Mouse (Mus musculus) macrophage (primary cell): ENCODE measurements around the gene Dpp8. TPM values are rescaled to one million over a fixed set of nuclear protein-coding genes. Genes with fewer than 3 reads are reported as not detected.

Experiments
- H3K27ac ChIP-seq: fragments of 350-480 bp; formaldehyde crosslinking; 2 replicates; pipeline ENCODE4 v1.9.0; 2021
- H3K36me3 ChIP-seq: fragments of 350-480 bp; formaldehyde crosslinking; 2 replicates; pipeline ENCODE4 v1.9.0; 2021; ENCODE audit errors: inconsistent target
- H3K4me3 ChIP-seq: fragments of 350-480 bp; formaldehyde crosslinking; 2 replicates; pipeline ENCODE4 v1.9.0; 2021; ENCODE audit errors: inconsistent target
- H3K79me2 ChIP-seq: fragments of 350-480 bp; formaldehyde crosslinking; 2 replicates; pipeline ENCODE4 v1.9.0; 2021; ENCODE audit errors: inconsistent target
- WGBS: methylation state at CpG from one replicate; pipeline ENCODE4 v1.1.7; 2026; ENCODE audit warnings: inconsistent platforms; ENCODE audit not compliant: missing documents; 5-methylcytosine and 5-hydroxymethylcytosine counted together
- polyA plus RNA-seq: library from polyadenylated mRNA; stranded (reverse); fragments of 250-400 nt; gene quantifications from 3 replicates; pipeline ENCODE4 v1.2.4, GENCODE M21; 2018; ENCODE audit warnings: inconsistent platforms

Gene Dpp8
- polyA plus RNA-seq, 1 experiment from 2014 or later = 55.7 TPM

GRCm38 (mm10) chr9:65120935-65121334, 88.7 kb downstream of the Dpp8 start:
- no peak overlapping the region for H3K4me3 ChIP-seq
- no peaks in the 10 kb centered on the region for H3K36me3 ChIP-seq
- WGBS = 3% methylated on average over 3 of the region's 3 CpGs
- H3K79me2 ChIP-seq = no peaks in the 10 kb centered on the region
- H3K27ac ChIP-seq = no peak overlapping the region

GRCm38 (mm10) chr9:65122545-65122944, 90.3 kb downstream of the Dpp8 start:
- Histone ChIP-seq H3K27ac (no peak overlapping the region), H3K36me3 (no peaks in the 10 kb centered on the region), H3K4me3 (no peak overlapping the region), H3K79me2 (no peaks in the 10 kb centered on the region)
- WGBS = 68% methylated on average over 16 of the region's 18 CpGs

- no peak overlapping the region for H3K27ac ChIP-seq
- no peak overlapping the region for H3K4me3 ChIP-seq
- no peaks in the 10 kb centered on the region for H3K79me2 ChIP-seq
- H3K36me3 ChIP-seq = no peaks in the 10 kb centered on the region
- 8% methylated on average over 46 of the region's 48 CpGs for WGBS
Measured at GRCm38 (mm10) chr9:65123552-65124168, 91.4 kb downstream of the Dpp8 start.

- Histone ChIP-seq H3K27ac (no peak overlapping the region), H3K4me3 (no peak overlapping the region), H3K36me3 (no peaks in the 10 kb centered on the region), H3K79me2 (no peaks in the 10 kb centered on the region)
- 18% methylated on average over 25 of the region's 25 CpGs for WGBS
Measured at GRCm38 (mm10) chr9:65128123-65128815, 96.1 kb downstream of the Dpp8 start.

GRCm38 (mm10) chr9:65131717-65132116, 99.5 kb downstream of the Dpp8 start:
- 16% methylated on average over 5 of the region's 5 CpGs for WGBS
- Histone ChIP-seq H3K4me3 (no peak overlapping the region), H3K27ac (no peak overlapping the region), H3K79me2 (no peaks in the 10 kb centered on the region), H3K36me3 (no peaks in the 10 kb centered on the region)

Other genes with a start within 250 kb of the Dpp8 start
- gene Dennd4a, start 221.1 kb upstream of the Dpp8 start, polyA plus RNA-seq = 4.0 to 7.6 TPM (median 5.1 TPM) in 3 replicates
- not detected in 3 replicates for gene Slc24a1, start 80.8 kb upstream of the Dpp8 start, polyA plus RNA-seq
- 20.4 to 29.8 TPM (median 29.2 TPM) in 3 replicates for gene Ints14, start 71.5 kb upstream of the Dpp8 start, polyA plus RNA-seq
- 22.9 to 48.0 TPM (median 31.6 TPM) in 3 replicates for gene Hacd3, start 10.7 kb upstream of the Dpp8 start, polyA plus RNA-seq
- gene Igdcc4, start 69.1 kb downstream of the Dpp8 start, polyA plus RNA-seq = 0.07 TPM in 1 of 3 replicates, not detected in the others
- gene Igdcc3, start 108.8 kb downstream of the Dpp8 start, polyA plus RNA-seq = not detected in 3 replicates
- 2.0 to 3.2 TPM (median 2.1 TPM) in 3 replicates for gene Parp16, start 162.9 kb downstream of the Dpp8 start, polyA plus RNA-seq
- gene Cilp, start 232.8 kb downstream of the Dpp8 start, polyA plus RNA-seq = not detected in 3 replicates